Mouse (Mus musculus): Measurements from ENCODE around the gene Srpk1.

Gene Srpk1

GRCm38 (mm10) chr17:28622300-28622759 is at the start of gene Srpk1:
Srpk1 (minus strand) TSS chr17:28622709.
- in situ Hi-C loops (cut with MboI, MseI): no loop called here

GRCm38 (mm10) chr17:28659564-28659963 is 37.1 kb upstream of the Srpk1 start:
- in situ Hi-C loops (cut with MboI, MseI): loop anchor here in 1 of 2 experiments (10.0 kb wide), 1 partner anchor 785 kb away; no protein-coding TSS in a partner anchor

GRCm38 (mm10) chr17:28657936-28658335 is 35.4 kb upstream of the Srpk1 start:
- in situ Hi-C loops (cut with MboI, MseI): loop anchor here in 1 of 2 experiments (10.0 kb wide), 1 partner anchor 787 kb away; no protein-coding TSS in a partner anchor

- in situ Hi-C loops (cut with MboI, MseI): loop anchor here in 1 of 2 experiments (10.0 kb wide), 1 partner anchor 795 kb away; no protein-coding TSS in a partner anchor
Measured at GRCm38 (mm10) chr17:28650268-28650667, 27.8 kb upstream of the Srpk1 start.

GRCm38 (mm10) chr17:28648607-28649370 is 26.3 kb upstream of the Srpk1 start:
- in situ Hi-C loops (cut with MboI, MseI): no loop called here

GRCm38 (mm10) chr17:28646221-28646620 is 23.7 kb upstream of the Srpk1 start:
- in situ Hi-C loops (cut with MboI, MseI): no loop called here

- in situ Hi-C loops (cut with MboI, MseI): no loop called here
Measured at GRCm38 (mm10) chr17:28644112-28644511, 21.6 kb upstream of the Srpk1 start.

- in situ Hi-C loops (cut with MboI, MseI): no loop called here
Measured at GRCm38 (mm10) chr17:28643697-28644096, 21.2 kb upstream of the Srpk1 start.

- in situ Hi-C loops (cut with MboI, MseI): no loop called here
Measured at GRCm38 (mm10) chr17:28640113-28640512, 17.6 kb upstream of the Srpk1 start.

GRCm38 (mm10) chr17:28637711-28638690 is 15.5 kb upstream of the Srpk1 start:
- in situ Hi-C loops (cut with MboI, MseI): loop anchor here (5.0 kb wide), 2 partner anchors 41 to 1304 kb away; no protein-coding TSS in a partner anchor

GRCm38 (mm10) chr17:28635842-28636241 is 13.3 kb upstream of the Srpk1 start:
- in situ Hi-C loops (cut with MboI, MseI): loop anchor here (5.0 kb wide), 2 partner anchors 39 to 1306 kb away; no protein-coding TSS in a partner anchor

- in situ Hi-C loops (cut with MboI, MseI): no loop called here
Measured at GRCm38 (mm10) chr17:28629125-28629524, 6.6 kb upstream of the Srpk1 start.

- in situ Hi-C loops (cut with MboI, MseI): no loop called here
Measured at GRCm38 (mm10) chr17:28628248-28629124, 6.0 kb upstream of the Srpk1 start.

- in situ Hi-C loops (cut with MboI, MseI): no loop called here
Measured at GRCm38 (mm10) chr17:28626937-28627336, 4.4 kb upstream of the Srpk1 start.

- in situ Hi-C loops (cut with MboI, MseI): no loop called here
Measured at GRCm38 (mm10) chr17:28625327-28625726, 2.8 kb upstream of the Srpk1 start.

GRCm38 (mm10) chr17:28624841-28625240 is 2.3 kb upstream of the Srpk1 start:
- in situ Hi-C loops (cut with MboI, MseI): no loop called here

- in situ Hi-C loops (cut with MboI, MseI): no loop called here
Measured at GRCm38 (mm10) chr17:28621381-28622299, 869 bp downstream of the Srpk1 start.

- in situ Hi-C loops (cut with MboI, MseI): no loop called here
Measured at GRCm38 (mm10) chr17:28618775-28619174, 3.7 kb downstream of the Srpk1 start.

GRCm38 (mm10) chr17:28618124-28618523 is 4.4 kb downstream of the Srpk1 start:
- in situ Hi-C loops (cut with MboI, MseI): no loop called here

GRCm38 (mm10) chr17:28617636-28618035 is 4.9 kb downstream of the Srpk1 start:
- in situ Hi-C loops (cut with MboI, MseI): no loop called here

Measured in T-helper 17 cell (primary cell).